Mouse (Mus musculus) cerebellum, adult 8-10 months (tissue): ENCODE data around the gene Gm7029.
"Not testable (repeated sequence)": the region's sequence is repeated elsewhere in the genome, so short reads cannot be mapped to it uniquely, and the experiment has no call there.

Experiments
- DNase-seq: peaks from one replicate; pipeline ENCODE4 v3.0.0; 2022

Gene Gm7029

GRCm38 (mm10) chr17:33873537-33873936, at the start of gene Gm7029:
Gm7029 (plus strand) TSS chr17:33873837.
- not testable (repeated sequence) for DNase-seq

GRCm38 (mm10) chr17:33824084-33824996, 49.3 kb upstream of the Gm7029 start, which contains the start of the genes Rps28 and Ndufa7:
Rps28 (minus strand) TSS chr17:33824562.
Ndufa7 (plus strand) TSS chr17:33824572.
- DNase-seq: peak; percentile 98

- not testable (repeated sequence) for DNase-seq
These were observed 48.7 kb upstream of the Gm7029 start for GRCm38 (mm10) chr17:33824997-33825330.

GRCm38 (mm10) chr17:33825462-33825861, 48.2 kb upstream of the Gm7029 start:
- no peak for DNase-seq

GRCm38 (mm10) chr17:33826850-33827249, 46.8 kb upstream of the Gm7029 start:
- DNase-seq: peak; percentile 73

- DNase-seq: peak; percentile 53
These were observed 44.7 kb upstream of the Gm7029 start for GRCm38 (mm10) chr17:33828892-33829291.

- DNase-seq: no peak
These were observed 44.1 kb upstream of the Gm7029 start for GRCm38 (mm10) chr17:33829561-33829960.

GRCm38 (mm10) chr17:33842966-33843795, 30.5 kb upstream of the Gm7029 start, which contains the start of gene Cd320:
Cd320 (plus strand) TSS chr17:33843091.
- DNase-seq: peak; percentile 93

- no peak for DNase-seq
These were observed 29.4 kb upstream of the Gm7029 start for GRCm38 (mm10) chr17:33844196-33844595.

GRCm38 (mm10) chr17:33848139-33848538, 25.5 kb upstream of the Gm7029 start:
- DNase-seq: no peak

GRCm38 (mm10) chr17:33851331-33851730, 22.3 kb upstream of the Gm7029 start:
- DNase-seq: no peak

GRCm38 (mm10) chr17:33857816-33858215, 15.8 kb upstream of the Gm7029 start:
- no peak for DNase-seq

- no peak for DNase-seq
These were observed 8.2 kb upstream of the Gm7029 start for GRCm38 (mm10) chr17:33865330-33866030.

- no peak for DNase-seq
These were observed 774 bp downstream of the Gm7029 start for GRCm38 (mm10) chr17:33874411-33874810.

- DNase-seq: not testable (repeated sequence)
These were observed 2.2 kb downstream of the Gm7029 start for GRCm38 (mm10) chr17:33875797-33876196.

- DNase-seq: not testable (repeated sequence)
These were observed 10.7 kb downstream of the Gm7029 start for GRCm38 (mm10) chr17:33884320-33884719.

GRCm38 (mm10) chr17:33887802-33888201, 14.2 kb downstream of the Gm7029 start:
- not testable (repeated sequence) for DNase-seq

GRCm38 (mm10) chr17:33888230-33888629, 14.6 kb downstream of the Gm7029 start:
- DNase-seq: not testable (repeated sequence)

GRCm38 (mm10) chr17:33889941-33890532, 16.4 kb downstream of the Gm7029 start:
- not testable (repeated sequence) for DNase-seq

GRCm38 (mm10) chr17:33890533-33891059, 17.0 kb downstream of the Gm7029 start, which contains the start of gene Kifc1:
Kifc1 (minus strand) TSS chr17:33890661.
- DNase-seq: peak; percentile 99

GRCm38 (mm10) chr17:33891357-33891756, 17.7 kb downstream of the Gm7029 start:
- DNase-seq: no peak

- peak; percentile 22 for DNase-seq
These were observed 18.3 kb downstream of the Gm7029 start for GRCm38 (mm10) chr17:33891892-33892291.
